Mouse (Mus musculus): ENCODE data around the gene Pus10. TPM values are rescaled to one million over a fixed set of nuclear protein-coding genes. Genes with fewer than 3 reads are reported as not detected.

Pus10 gene
- polyA plus RNA-seq (2021; fragmentation: Nextera tagmentation): 2.4 and 2.5 TPM in 2 replicates
- long read RNA-seq, experiment 1, transcript Pus10-202 (18 exons, 3,559 nt): major isoform, 19 of 38 reads
- long read RNA-seq, experiment 1, partial matches to known transcripts: 4 of 38 reads
- long read RNA-seq, experiment 1, other reads (novel, unspliced or antisense): 14 of 38 reads
- long read RNA-seq, experiment 2, partial matches to known transcripts: 0 of 9 reads
- long read RNA-seq, experiment 2, other reads (novel, unspliced or antisense): 5 of 9 reads

GRCm38 (mm10) chr11:23665311-23665786, at the start of gene Pus10:
Gene Pus10, plus strand, starts transcription at chr11:23665674.

GRCm38 (mm10) chr11:23632945-23633878, 32.3 kb upstream of the Pus10 start, which contains the start of gene 0610010F05Rik:
Gene 0610010F05Rik, minus strand, starts transcription at chr11:23633639.

GRCm38 (mm10) chr11:23665798-23666501, 476 bp downstream of the Pus10 start, which contains the start of gene Pex13:
Gene Pex13, minus strand, starts transcription at chr11:23665959.

GRCm38 (mm10) chr11:23770760-23771506, 105.5 kb downstream of the Pus10 start, which contains the start of gene Rel:
Gene Rel, minus strand, starts transcription at chr11:23770970.

Other genes with a start within 250 kb of the Pus10 start
- 11.0 and 13.4 TPM in 2 replicates for gene Ahsa2, start 167.6 kb upstream of the Pus10 start, polyA plus RNA-seq (2021; fragmentation: Nextera tagmentation)
- gene 1700093K21Rik, start 144.5 kb upstream of the Pus10 start, polyA plus RNA-seq (2021; fragmentation: Nextera tagmentation): not detected in 2 replicates
- 19.9 and 22.7 TPM in 2 replicates for gene 0610010F05Rik, start 32.0 kb upstream of the Pus10 start, polyA plus RNA-seq (2021; fragmentation: Nextera tagmentation)
- 21.6 and 29.6 TPM in 2 replicates for gene Pex13, start 285 bp downstream of the Pus10 start, polyA plus RNA-seq (2021; fragmentation: Nextera tagmentation)
- gene Rel, start 105.3 kb downstream of the Pus10 start, polyA plus RNA-seq (2021; fragmentation: Nextera tagmentation): 0.82 and 0.90 TPM in 2 replicates
- 6.5 and 7.4 TPM in 2 replicates for gene Papolg, start 229.6 kb downstream of the Pus10 start, polyA plus RNA-seq (2021; fragmentation: Nextera tagmentation)

Measured in left cerebral cortex, adult 6 months (tissue).